Mouse (Mus musculus): Measurements from ENCODE around the gene Slc34a3. TPM values are rescaled to one million over a fixed set of nuclear protein-coding genes. Genes with fewer than 3 reads are reported as not detected.

The Slc34a3 gene
- polyA plus RNA-seq (2017; shearing (Covaris generic)) = not detected

GRCm38 (mm10) chr2:25234050-25234449, at the start of gene Slc34a3:
Slc34a3 (minus strand) TSS chr2:25234364.

GRCm38 (mm10) chr2:25271827-25272511, 37.8 kb upstream of the Slc34a3 start, which contains the start of the genes Ssna1 and Anapc2:
Ssna1 (minus strand) TSS chr2:25272438.
Anapc2 (plus strand) TSS chr2:25272478.

GRCm38 (mm10) chr2:25262291-25262767, 28.2 kb upstream of the Slc34a3 start, which contains the start of gene Tprn:
Tprn (plus strand) TSS chr2:25262618.

GRCm38 (mm10) chr2:25255284-25255779, 21.2 kb upstream of the Slc34a3 start, which contains the start of gene Tmem203:
Tmem203 (plus strand) TSS chr2:25255439.

GRCm38 (mm10) chr2:25246183-25247072, 12.3 kb upstream of the Slc34a3 start, which contains the start of gene AL732309.1:
AL732309.1 (minus strand) TSS chr2:25246863.

GRCm38 (mm10) chr2:25242101-25242506, 7.9 kb upstream of the Slc34a3 start, which contains the start of the genes Rnf208 and Cysrt1:
Rnf208 (plus strand) TSS chr2:25242255.
Cysrt1 (minus strand) TSS chr2:25242452.

GRCm38 (mm10) chr2:25236614-25237013, 2.5 kb upstream of the Slc34a3 start, which contains the start of gene Rnf224:
Rnf224 (minus strand) TSS chr2:25236787.

GRCm38 (mm10) chr2:25224492-25224765, 9.7 kb downstream of the Slc34a3 start, which contains the start of gene Tubb4b:
Tubb4b (minus strand) TSS chr2:25224702.

GRCm38 (mm10) chr2:25218445-25218844, 15.7 kb downstream of the Slc34a3 start, which contains the start of gene Fam166a:
Fam166a (plus strand) TSS chr2:25218745.

GRCm38 (mm10) chr2:25214444-25214843, 19.7 kb downstream of the Slc34a3 start, which contains the start of gene Stpg3:
Stpg3 (minus strand) TSS chr2:25214637.

GRCm38 (mm10) chr2:25211121-25211670, 23.0 kb downstream of the Slc34a3 start, which contains the start of gene Nelfb:
Nelfb (minus strand) TSS chr2:25211489.

GRCm38 (mm10) chr2:25196172-25196954, 37.8 kb downstream of the Slc34a3 start, which contains the start of gene Tor4a:
Tor4a (minus strand) TSS chr2:25196886.

GRCm38 (mm10) chr2:25180478-25180903, 53.7 kb downstream of the Slc34a3 start, which contains the start of gene Nrarp:
Nrarp (plus strand) TSS chr2:25180758.

Other genes with a start within 250 kb of the Slc34a3 start
- 20.8 TPM for gene Nsmf, start 180.0 kb downstream of the Slc34a3 start, polyA plus RNA-seq (2017; shearing (Covaris generic))
- gene Entpd8, start 154.1 kb downstream of the Slc34a3 start, polyA plus RNA-seq (2017; shearing (Covaris generic)) = not detected
- gene Noxa1, start 139.2 kb downstream of the Slc34a3 start, polyA plus RNA-seq (2017; shearing (Covaris generic)) = not detected
- gene Nrarp, start 53.6 kb downstream of the Slc34a3 start, polyA plus RNA-seq (2017; shearing (Covaris generic)) = 3.0 TPM
- 20.7 TPM for gene Tor4a, start 37.5 kb downstream of the Slc34a3 start, polyA plus RNA-seq (2017; shearing (Covaris generic))
- gene Nelfb, start 22.9 kb downstream of the Slc34a3 start, polyA plus RNA-seq (2017; shearing (Covaris generic)) = 97.1 TPM
- not detected for gene Stpg3, start 19.7 kb downstream of the Slc34a3 start, polyA plus RNA-seq (2017; shearing (Covaris generic))
- gene Fam166a, start 15.6 kb downstream of the Slc34a3 start, polyA plus RNA-seq (2017; shearing (Covaris generic)) = not detected
- 99.9 TPM for gene Tubb4b, start 9.7 kb downstream of the Slc34a3 start, polyA plus RNA-seq (2017; shearing (Covaris generic))
- not detected for gene Rnf224, start 2.4 kb upstream of the Slc34a3 start, polyA plus RNA-seq (2017; shearing (Covaris generic))
- 0.37 TPM for gene Rnf208, start 7.9 kb upstream of the Slc34a3 start, polyA plus RNA-seq (2017; shearing (Covaris generic))
- gene Cysrt1, start 8.1 kb upstream of the Slc34a3 start, polyA plus RNA-seq (2017; shearing (Covaris generic)) = not detected
- gene AL732309.1, start 12.5 kb upstream of the Slc34a3 start, polyA plus RNA-seq (2017; shearing (Covaris generic)) = 9.7 TPM
- 26.6 TPM for gene Tmem203, start 21.1 kb upstream of the Slc34a3 start, polyA plus RNA-seq (2017; shearing (Covaris generic))
- gene Tprn, start 28.3 kb upstream of the Slc34a3 start, polyA plus RNA-seq (2017; shearing (Covaris generic)) = 24.1 TPM
- 81.2 TPM for gene Ssna1, start 38.1 kb upstream of the Slc34a3 start, polyA plus RNA-seq (2017; shearing (Covaris generic))
- 101 TPM for gene Anapc2, start 38.1 kb upstream of the Slc34a3 start, polyA plus RNA-seq (2017; shearing (Covaris generic))
- not detected for gene Tmem210, start 53.8 kb upstream of the Slc34a3 start, polyA plus RNA-seq (2017; shearing (Covaris generic))
- not detected for gene Lrrc26, start 55.6 kb upstream of the Slc34a3 start, polyA plus RNA-seq (2017; shearing (Covaris generic))
- not detected for gene Grin1, start 84.8 kb upstream of the Slc34a3 start, polyA plus RNA-seq (2017; shearing (Covaris generic))
- 26.7 TPM for gene Man1b1, start 98.0 kb upstream of the Slc34a3 start, polyA plus RNA-seq (2017; shearing (Covaris generic))
- gene Dpp7, start 122.0 kb upstream of the Slc34a3 start, polyA plus RNA-seq (2017; shearing (Covaris generic)) = 6.7 TPM
- gene Uap1l1, start 131.3 kb upstream of the Slc34a3 start, polyA plus RNA-seq (2017; shearing (Covaris generic)) = 14.2 TPM
- gene Sapcd2, start 138.0 kb upstream of the Slc34a3 start, polyA plus RNA-seq (2017; shearing (Covaris generic)) = not detected
- gene Entpd2, start 161.5 kb upstream of the Slc34a3 start, polyA plus RNA-seq (2017; shearing (Covaris generic)) = not detected
- 0.47 TPM for gene Npdc1, start 165.0 kb upstream of the Slc34a3 start, polyA plus RNA-seq (2017; shearing (Covaris generic))
- gene Fut7, start 188.9 kb upstream of the Slc34a3 start, polyA plus RNA-seq (2017; shearing (Covaris generic)) = not detected
- gene Abca2, start 194.3 kb upstream of the Slc34a3 start, polyA plus RNA-seq (2017; shearing (Covaris generic)) = 44.9 TPM
- 5.1 TPM for gene Clic3, start 222.5 kb upstream of the Slc34a3 start, polyA plus RNA-seq (2017; shearing (Covaris generic))
- gene Paxx, start 226.7 kb upstream of the Slc34a3 start, polyA plus RNA-seq (2017; shearing (Covaris generic)) = 74.5 TPM
- not detected for gene Ptgds, start 235.7 kb upstream of the Slc34a3 start, polyA plus RNA-seq (2017; shearing (Covaris generic))